Mouse (Mus musculus) E14TG2a.4 (cell line): ENCODE measurements around the gene Tmem159.

Experiments used
- H3K27me3 ChIP-seq: 2 replicates; pipeline ENCODE4 v1.6.1; 2014; ENCODE audit warnings: low read length, control low read depth; ENCODE audit not compliant: insufficient read depth
- H3K36me3 ChIP-seq: 2 replicates; pipeline ENCODE4 v1.6.1; 2014; ENCODE audit warnings: low read length, control low read depth; ENCODE audit not compliant: insufficient read depth
- H3K4me1 ChIP-seq: replicated peaks from 2 replicates; pipeline ENCODE4 v1.6.1; 2014; ENCODE audit warnings: low read depth, low read length, control low read depth
- H3K4me3 ChIP-seq: replicated peaks from 2 replicates; pipeline ENCODE4 v1.5.1; 2014; ENCODE audit warnings: mild to moderate bottlenecking, low read length
- H3K9me3 ChIP-seq: 2 replicates; pipeline ENCODE4 v1.6.1; 2014; ENCODE audit warnings: low read length, control low read depth
- CTCF ChIP-seq: conservative IDR thresholded peaks from 2 replicates; pipeline ENCODE4 v1.5.1; 2014; ENCODE audit warnings: low read length
- NANOG ChIP-seq: IDR thresholded peaks from 2 replicates; pipeline ENCODE4 v1.6.1; 2014; ENCODE audit warnings: borderline replicate concordance, low read length, mixed read lengths
- POU5F1 ChIP-seq: IDR thresholded peaks from 2 replicates; pipeline ENCODE4 v1.6.1; 2014; ENCODE audit warnings: low read length, borderline replicate concordance

The Tmem159 gene

GRCm38 (mm10) chr7:120150898-120151297 is 48.7 kb downstream of the Tmem159 start:
- H3K36me3 ChIP-seq = no peaks in the 10 kb centered on the region
- no peaks in the 10 kb centered on the region for H3K4me1 ChIP-seq
- no peaks in the 10 kb centered on the region for H3K27me3 ChIP-seq
- TF ChIP-seq POU5F1 (no peak), CTCF (no peak), NANOG (no peak)
- peaks cover 21% of the 10 kb centered on the region for H3K9me3 ChIP-seq
- no peak overlapping the region for H3K4me3 ChIP-seq

- peaks cover 45% of the 10 kb centered on the region for H3K9me3 ChIP-seq
- H3K4me1 ChIP-seq = peaks cover 24% of the 10 kb centered on the region
- TF ChIP-seq POU5F1 = no peak
- no peak for TF ChIP-seq CTCF
- TF ChIP-seq NANOG = no peak
- H3K27me3 ChIP-seq = no peaks in the 10 kb centered on the region
- no peaks in the 10 kb centered on the region for H3K36me3 ChIP-seq
- no peak overlapping the region for H3K4me3 ChIP-seq
These were observed 54.8 kb downstream of the Tmem159 start for GRCm38 (mm10) chr7:120156841-120157409.

- TF ChIP-seq CTCF (no peak), POU5F1 (no peak), NANOG (no peak)
- Histone ChIP-seq H3K27me3 (no peaks in the 10 kb centered on the region), H3K4me1 (peaks cover 24% of the 10 kb centered on the region), H3K4me3 (no peak overlapping the region), H3K36me3 (no peaks in the 10 kb centered on the region), H3K9me3 (peaks cover 45% of the 10 kb centered on the region)
These were observed 55.5 kb downstream of the Tmem159 start for GRCm38 (mm10) chr7:120157575-120158061.

GRCm38 (mm10) chr7:120158121-120158613 is 56.0 kb downstream of the Tmem159 start:
- peaks cover 24% of the 10 kb centered on the region for H3K4me1 ChIP-seq
- no peaks in the 10 kb centered on the region for H3K27me3 ChIP-seq
- peaks cover 45% of the 10 kb centered on the region for H3K9me3 ChIP-seq
- H3K4me3 ChIP-seq = no peak overlapping the region
- no peaks in the 10 kb centered on the region for H3K36me3 ChIP-seq
- peak; percentile 15; the same call in 1 of the 2 replicates for TF ChIP-seq NANOG
- TF ChIP-seq POU5F1 = no peak
- TF ChIP-seq CTCF = no peak

GRCm38 (mm10) chr7:120163581-120164251 is 61.6 kb downstream of the Tmem159 start:
- peaks cover 7% of the 10 kb centered on the region for H3K4me1 ChIP-seq
- peaks cover 11% of the 10 kb centered on the region for H3K9me3 ChIP-seq
- H3K36me3 ChIP-seq = no peaks in the 10 kb centered on the region
- H3K27me3 ChIP-seq = no peaks in the 10 kb centered on the region
- TF ChIP-seq POU5F1 (no peak), NANOG (no peak), CTCF (no peak)
- H3K4me3 ChIP-seq = no peak overlapping the region
